Mouse (Mus musculus): Measurements from ENCODE around the gene Zfp326. TPM values are rescaled to one million over a fixed set of nuclear protein-coding genes. Genes with fewer than 3 reads are reported as not detected.

Zfp326 gene
- polyA plus RNA-seq, 1 experiment, result 12.6 TPM

GRCm38 (mm10) chr5:105909671-105910070 is 33.3 kb downstream of the Zfp326 start:
- Histone ChIP-seq H3K36me3 (ENCODE audit: control insufficient read depth, insufficient read depth) (peaks cover 89% of the 10 kb centered on the region), H3K79me2 (ENCODE audit: control insufficient read depth, insufficient read depth) (no peaks in the 10 kb centered on the region), H3ac (ENCODE audit: control insufficient read depth, insufficient read length, low read depth) (no peak overlapping the region), H3K27me3 (ENCODE audit: control insufficient read depth, insufficient read depth, insufficient read length) (no peaks in the 10 kb centered on the region), H3K79me3 (ENCODE audit: low read depth) (no peaks in the 10 kb centered on the region), H3K4me3 (ENCODE audit: insufficient read depth, poor library complexity, severe bottlenecking) (no peak overlapping the region)
- TF ChIP-seq MYOD1 (IDR thresholded peaks at IDR 0.05; ENCODE audit: control insufficient read depth, insufficient read length, low read depth) (no peak), FOSL1 (IDR thresholded peaks at IDR 0.05; ENCODE audit: insufficient read depth, low read length, poor library complexity, severe bottlenecking) (no peak), MAX (IDR thresholded peaks at IDR 0.05) (no peak), CEBPB (IDR thresholded peaks at IDR 0.05; ENCODE audit: low read depth) (no peak), MYOG (IDR thresholded peaks at IDR 0.05; ENCODE audit: control insufficient read depth, extremely low read depth, insufficient read length) (no peak), USF1 (IDR thresholded peaks at IDR 0.05; ENCODE audit: low read depth) (no peak), CTCF (IDR thresholded peaks at IDR 0.05; ENCODE audit: control insufficient read depth, insufficient read depth, insufficient read length) (no peak)

GRCm38 (mm10) chr5:105911498-105911897 is 35.1 kb downstream of the Zfp326 start:
- Histone ChIP-seq H3ac (ENCODE audit: control insufficient read depth, insufficient read length, low read depth) (no peak overlapping the region), H3K4me3 (ENCODE audit: insufficient read depth, poor library complexity, severe bottlenecking) (no peak overlapping the region), H3K79me3 (ENCODE audit: low read depth) (no peaks in the 10 kb centered on the region), H3K27me3 (ENCODE audit: control insufficient read depth, insufficient read depth, insufficient read length) (no peaks in the 10 kb centered on the region), H3K36me3 (ENCODE audit: control insufficient read depth, insufficient read depth) (peaks cover 89% of the 10 kb centered on the region), H3K79me2 (ENCODE audit: control insufficient read depth, insufficient read depth) (no peaks in the 10 kb centered on the region)
- TF ChIP-seq USF1 (IDR thresholded peaks at IDR 0.05; ENCODE audit: low read depth), result no peak
- no peak for TF ChIP-seq MAX (IDR thresholded peaks at IDR 0.05)
- TF ChIP-seq CEBPB (IDR thresholded peaks at IDR 0.05; ENCODE audit: low read depth), result no peak
- no peak for TF ChIP-seq MYOG (IDR thresholded peaks at IDR 0.05; ENCODE audit: control insufficient read depth, extremely low read depth, insufficient read length)
- TF ChIP-seq FOSL1 (IDR thresholded peaks at IDR 0.05; ENCODE audit: insufficient read depth, low read length, poor library complexity, severe bottlenecking), result no peak
- TF ChIP-seq MYOD1 (IDR thresholded peaks at IDR 0.05; ENCODE audit: control insufficient read depth, insufficient read length, low read depth), result no peak
- no peak for TF ChIP-seq CTCF (IDR thresholded peaks at IDR 0.05; ENCODE audit: control insufficient read depth, insufficient read depth, insufficient read length)

GRCm38 (mm10) chr5:105917398-105917797 is 41.0 kb downstream of the Zfp326 start:
- TF ChIP-seq MAX (IDR thresholded peaks at IDR 0.05) (no peak), USF1 (IDR thresholded peaks at IDR 0.05; ENCODE audit: low read depth) (no peak), CEBPB (IDR thresholded peaks at IDR 0.05; ENCODE audit: low read depth) (no peak), MYOG (IDR thresholded peaks at IDR 0.05; ENCODE audit: control insufficient read depth, extremely low read depth, insufficient read length) (no peak), FOSL1 (IDR thresholded peaks at IDR 0.05; ENCODE audit: insufficient read depth, low read length, poor library complexity, severe bottlenecking) (no peak), CTCF (IDR thresholded peaks at IDR 0.05; ENCODE audit: control insufficient read depth, insufficient read depth, insufficient read length) (no peak), MYOD1 (IDR thresholded peaks at IDR 0.05; ENCODE audit: control insufficient read depth, insufficient read length, low read depth) (no peak)
- no peak overlapping the region for H3ac ChIP-seq (ENCODE audit: control insufficient read depth, insufficient read length, low read depth)
- H3K79me2 ChIP-seq (ENCODE audit: control insufficient read depth, insufficient read depth), result no peaks in the 10 kb centered on the region
- no peaks in the 10 kb centered on the region for H3K79me3 ChIP-seq (ENCODE audit: low read depth)
- no peak overlapping the region for H3K4me3 ChIP-seq (ENCODE audit: insufficient read depth, poor library complexity, severe bottlenecking)
- no peaks in the 10 kb centered on the region for H3K27me3 ChIP-seq (ENCODE audit: control insufficient read depth, insufficient read depth, insufficient read length)
- peaks cover 55% of the 10 kb centered on the region for H3K36me3 ChIP-seq (ENCODE audit: control insufficient read depth, insufficient read depth)

GRCm38 (mm10) chr5:105918289-105918688 is 41.9 kb downstream of the Zfp326 start:
- Histone ChIP-seq H3ac (ENCODE audit: control insufficient read depth, insufficient read length, low read depth) (no peak overlapping the region), H3K36me3 (ENCODE audit: control insufficient read depth, insufficient read depth) (peaks cover 46% of the 10 kb centered on the region), H3K27me3 (ENCODE audit: control insufficient read depth, insufficient read depth, insufficient read length) (no peaks in the 10 kb centered on the region), H3K79me2 (ENCODE audit: control insufficient read depth, insufficient read depth) (no peaks in the 10 kb centered on the region), H3K4me3 (ENCODE audit: insufficient read depth, poor library complexity, severe bottlenecking) (no peak overlapping the region), H3K79me3 (ENCODE audit: low read depth) (no peaks in the 10 kb centered on the region)
- TF ChIP-seq USF1 (IDR thresholded peaks at IDR 0.05; ENCODE audit: low read depth), result no peak
- TF ChIP-seq MYOD1 (IDR thresholded peaks at IDR 0.05; ENCODE audit: control insufficient read depth, insufficient read length, low read depth), result no peak
- no peak for TF ChIP-seq MAX (IDR thresholded peaks at IDR 0.05)
- no peak for TF ChIP-seq MYOG (IDR thresholded peaks at IDR 0.05; ENCODE audit: control insufficient read depth, extremely low read depth, insufficient read length)
- TF ChIP-seq CTCF (IDR thresholded peaks at IDR 0.05; ENCODE audit: control insufficient read depth, insufficient read depth, insufficient read length), result no peak
- TF ChIP-seq CEBPB (IDR thresholded peaks at IDR 0.05; ENCODE audit: low read depth), result no peak
- TF ChIP-seq FOSL1 (IDR thresholded peaks at IDR 0.05; ENCODE audit: insufficient read depth, low read length, poor library complexity, severe bottlenecking), result no peak

GRCm38 (mm10) chr5:105922818-105923487 is 46.6 kb downstream of the Zfp326 start:
- H3K36me3 ChIP-seq (ENCODE audit: control insufficient read depth, insufficient read depth), result peaks cover 2% of the 10 kb centered on the region
- H3K4me3 ChIP-seq (ENCODE audit: insufficient read depth, poor library complexity, severe bottlenecking), result no peak overlapping the region
- H3K79me2 ChIP-seq (ENCODE audit: control insufficient read depth, insufficient read depth), result no peaks in the 10 kb centered on the region
- TF ChIP-seq CTCF (IDR thresholded peaks at IDR 0.05; ENCODE audit: control insufficient read depth, insufficient read depth, insufficient read length), result no peak
- TF ChIP-seq MYOD1 (IDR thresholded peaks at IDR 0.05; ENCODE audit: control insufficient read depth, insufficient read length, low read depth), result no peak
- TF ChIP-seq FOSL1 (IDR thresholded peaks at IDR 0.05; ENCODE audit: insufficient read depth, low read length, poor library complexity, severe bottlenecking), result no peak
- TF ChIP-seq CEBPB (IDR thresholded peaks at IDR 0.05; ENCODE audit: low read depth), result no peak
- no peak for TF ChIP-seq MAX (IDR thresholded peaks at IDR 0.05)
- TF ChIP-seq MYOG (IDR thresholded peaks at IDR 0.05; ENCODE audit: control insufficient read depth, extremely low read depth, insufficient read length), result no peak
- TF ChIP-seq USF1 (IDR thresholded peaks at IDR 0.05; ENCODE audit: low read depth), result no peak
- no peak overlapping the region for H3ac ChIP-seq (ENCODE audit: control insufficient read depth, insufficient read length, low read depth)
- no peaks in the 10 kb centered on the region for H3K27me3 ChIP-seq (ENCODE audit: control insufficient read depth, insufficient read depth, insufficient read length)
- H3K79me3 ChIP-seq (ENCODE audit: low read depth), result no peaks in the 10 kb centered on the region
